Mouse (Mus musculus): Measurements from ENCODE around the gene Acap3.

The Acap3 gene

GRCm38 (mm10) chr4:155887674-155888073 lies 3.9 kb upstream of the Acap3 start:
- no peak for DNase-seq

GRCm38 (mm10) chr4:155888181-155888580 lies 3.4 kb upstream of the Acap3 start:
- no peak for DNase-seq

GRCm38 (mm10) chr4:155889316-155889715 lies 2.3 kb upstream of the Acap3 start:
- no peak for DNase-seq

- DNase-seq = no peak
These were observed 581 bp upstream of the Acap3 start for GRCm38 (mm10) chr4:155891011-155891471.

- peak; percentile 87 for DNase-seq
These were observed 395 bp downstream of the Acap3 start for GRCm38 (mm10) chr4:155892017-155892416.

GRCm38 (mm10) chr4:155892438-155893211 lies 1.0 kb downstream of the Acap3 start:
- peak; percentile 45 for DNase-seq

GRCm38 (mm10) chr4:155893212-155893690 lies 1.6 kb downstream of the Acap3 start:
- no peak for DNase-seq

GRCm38 (mm10) chr4:155894311-155894881 lies 2.8 kb downstream of the Acap3 start:
- DNase-seq = peak; percentile 70

GRCm38 (mm10) chr4:155895216-155895615 lies 3.6 kb downstream of the Acap3 start:
- no peak for DNase-seq

- no peak for DNase-seq
These were observed 4.2 kb downstream of the Acap3 start for GRCm38 (mm10) chr4:155895826-155896225.

GRCm38 (mm10) chr4:155896461-155896860 lies 4.8 kb downstream of the Acap3 start:
- DNase-seq = no peak

GRCm38 (mm10) chr4:155898318-155898717 lies 6.7 kb downstream of the Acap3 start:
- no peak for DNase-seq

GRCm38 (mm10) chr4:155899355-155899754 lies 7.7 kb downstream of the Acap3 start:
- DNase-seq = no peak

GRCm38 (mm10) chr4:155901205-155901604 lies 9.6 kb downstream of the Acap3 start:
- DNase-seq = no peak

GRCm38 (mm10) chr4:155903246-155903645 lies 11.6 kb downstream of the Acap3 start:
- no peak for DNase-seq

- DNase-seq = no peak
These were observed 12.9 kb downstream of the Acap3 start for GRCm38 (mm10) chr4:155904318-155905102.

- DNase-seq = no peak
These were observed 14.0 kb downstream of the Acap3 start for GRCm38 (mm10) chr4:155905634-155906033.

GRCm38 (mm10) chr4:155906125-155906524 lies 14.5 kb downstream of the Acap3 start:
- DNase-seq = no peak

- no peak for DNase-seq
These were observed 15.4 kb downstream of the Acap3 start for GRCm38 (mm10) chr4:155907003-155907402.

- no peak for DNase-seq
These were observed 16.7 kb downstream of the Acap3 start for GRCm38 (mm10) chr4:155908281-155908680.

- no peak for DNase-seq
These were observed 17.1 kb downstream of the Acap3 start for GRCm38 (mm10) chr4:155908751-155909150.

GRCm38 (mm10) chr4:155932031-155932430 lies 40.4 kb downstream of the Acap3 start:
- no peak for DNase-seq

GRCm38 (mm10) chr4:155943049-155943452 lies 51.4 kb downstream of the Acap3 start:
- DNase-seq = no peak

Data from thymus, postnatal 25 days (tissue).